Mouse (Mus musculus) cortical plate, adult 2 months (tissue): ENCODE data around the gene Pdpn.
A peak's percentile ranks its signal among the peaks of the same experiment; 100 is the strongest.

Experiments
- CTCF ChIP-seq: fragments of 200-500 bp; IDR thresholded peaks from 2 replicates; pipeline ENCODE4 v1.5.1; 2011; ENCODE audit warnings: mild to moderate bottlenecking, control low read depth, low read length; ENCODE audit not compliant: insufficient read depth; ENCODE audit errors: extremely low read depth
- POLR2A ChIP-seq: fragments of 200-500 bp; IDR thresholded peaks from 2 replicates; pipeline ENCODE4 v1.6.1; 2011; ENCODE audit warnings: mild to moderate bottlenecking, low read length, control low read depth; ENCODE audit not compliant: insufficient read depth; ENCODE audit errors: extremely low read depth

GRCm38 (mm10) chr4:143238241-143239031 is 60.9 kb downstream of the Pdpn start:
- TF ChIP-seq POLR2A: no peak
- peak; percentile 80 for TF ChIP-seq CTCF
